ENCODE assay signal across 24 mouse cellular contexts in genomic region chr15:93121156-93121555, GRCm38 (mm10).
A peak's percentile ranks its signal among the peaks of the same experiment; 100 is the strongest.
DNase-seq lines count a peak whose midpoint lies in the region; ATAC-seq lines count a peak whose summit lies in the region.
"Had no signal": no experiment of that assay in that cellular context is flagged by ENCODE, and none has a peak within 500 bp of the region (broad histone marks: within the 10 kb centered on the region; RNA-seq: fewer than 3 reads in every experiment).

No protein-coding gene starts in this region.

- 72% methylated on average over 4 of the region's 4 CpGs for WGBS in kidney, embryonic 14.5 days
- WGBS in lung, embryonic 16.5 days: 62% methylated on average over 4 of the region's 4 CpGs

- H3K4me3 ChIP-seq in kidney, embryonic 14.5 days (ENCODE audit: low read length): no peak overlapping the region
- no peak overlapping the region for H3K4me3 ChIP-seq in lung, embryonic 16.5 days (ENCODE audit: low read length)
- H3K4me3 ChIP-seq: forebrain, embryonic 10.5 days; forebrain, embryonic 13.5 days; hindbrain, embryonic 10.5 days; hindbrain, embryonic 13.5 days had no signal

- 0 out of 2 replicates have a peak, but pooled peaks have one; percentile 55 for ATAC-seq in kidney, embryonic 14.5 days (ENCODE audit: low FRiP score, low TSS enrichment)
- 0 out of 2 replicates have a peak, but pooled peaks have one; percentile 23 for ATAC-seq in lung, embryonic 16.5 days (ENCODE audit: low read depth)
- ATAC-seq: forebrain, embryonic 13.5 days; forebrain, embryonic 16.5 days; Patski had no signal

- no peaks in the 10 kb centered on the region for H3K36me3 ChIP-seq in kidney, embryonic 14.5 days (ENCODE audit: control insufficient read depth, insufficient read depth, low read length)
- no peaks in the 10 kb centered on the region for H3K36me3 ChIP-seq in lung, embryonic 16.5 days (ENCODE audit: control insufficient read depth, insufficient read depth, low read length)
- H3K36me3 ChIP-seq: forebrain, embryonic 10.5 days; G1E; hindbrain, embryonic 10.5 days; hindbrain, embryonic 13.5 days had no signal

- no peak overlapping the region for H3K4me2 ChIP-seq in kidney, embryonic 14.5 days (replicated peaks; ENCODE audit: low read depth, low read length)
- H3K4me2 ChIP-seq in lung, embryonic 16.5 days (ENCODE audit: low read depth, low read length): no peak overlapping the region
- H3K4me2 ChIP-seq: forebrain, embryonic 13.5 days; heart, embryonic 11.5 days; hindbrain, embryonic 13.5 days had no signal

- H3K4me1 ChIP-seq in kidney, embryonic 14.5 days (ENCODE audit: control insufficient read depth, insufficient read depth, low read length): no peaks in the 10 kb centered on the region
- no peaks in the 10 kb centered on the region for H3K4me1 ChIP-seq in lung, embryonic 16.5 days (replicated peaks; ENCODE audit: control insufficient read depth, insufficient read depth, low read length)

- DNase-seq in kidney, adult 18-20 months: no peak
- peak; percentile 20 for DNase-seq in kidney, postnatal 10 days
- no peak for DNase-seq in kidney, postnatal 36 days
- no peak for DNase-seq in lung, postnatal 14 days
- DNase-seq: adrenal gland, postnatal 10 days; adrenal gland, postnatal 36 days; B cell, adult 2 months; cerebellum, adult 18-20 months; cerebellum, adult 9-10 months; cerebellum, postnatal 14 days; gastrocnemius, postnatal 10 days; gastrocnemius, postnatal 36 days; heart, postnatal 36 days had no signal

- no peak overlapping the region for H3K27ac ChIP-seq in kidney, embryonic 14.5 days (ENCODE audit: low read depth, low read length)
- no peak overlapping the region for H3K27ac ChIP-seq in lung, embryonic 16.5 days (ENCODE audit: low read length)
- H3K27ac ChIP-seq: forebrain, embryonic 10.5 days; forebrain, embryonic 13.5 days; hindbrain, embryonic 10.5 days; hindbrain, embryonic 13.5 days had no signal

- H3K27me3 ChIP-seq in kidney, embryonic 14.5 days (ENCODE audit: control insufficient read depth, insufficient read depth, low read length): no peaks in the 10 kb centered on the region
- no peaks in the 10 kb centered on the region for H3K27me3 ChIP-seq in lung, embryonic 16.5 days (ENCODE audit: control insufficient read depth, insufficient read depth, low read depth, low read length)
- H3K27me3 ChIP-seq: CH12.LX; forebrain, embryonic 13.5 days had no signal

- no peak overlapping the region for H3K9ac ChIP-seq in kidney, embryonic 14.5 days (ENCODE audit: low read depth, low read length)
- no peak overlapping the region for H3K9ac ChIP-seq in lung, embryonic 16.5 days (ENCODE audit: low read length)
- H3K9ac ChIP-seq: forebrain, embryonic 13.5 days; hindbrain, embryonic 13.5 days had no signal

- H3K9me3 ChIP-seq in kidney, embryonic 14.5 days (ENCODE audit: control insufficient read depth, low read length): no peaks in the 10 kb centered on the region
- H3K9me3 ChIP-seq in lung, embryonic 16.5 days (ENCODE audit: control insufficient read depth, low read length): no peaks in the 10 kb centered on the region
- H3K9me3 ChIP-seq: forebrain, embryonic 10.5 days; forebrain, embryonic 13.5 days; hindbrain, embryonic 10.5 days; hindbrain, embryonic 13.5 days had no signal
